Mouse (Mus musculus) T-helper 17 cell (primary cell): ENCODE measurements around the gene Hmcn1.

ENCODE experiments used
- in situ Hi-C, 2 experiments: fragments of 300-600 bp; cut with MboI, MseI; formaldehyde crosslinking; loops; 1 replicate in 1 of 2; 2 replicates in 1 of 2; pipeline ENCODE4 v1.15.1; 2025; ENCODE audit warnings: high pct_unique_total_duplicates in 2 of 2

The Hmcn1 gene

DNA sequence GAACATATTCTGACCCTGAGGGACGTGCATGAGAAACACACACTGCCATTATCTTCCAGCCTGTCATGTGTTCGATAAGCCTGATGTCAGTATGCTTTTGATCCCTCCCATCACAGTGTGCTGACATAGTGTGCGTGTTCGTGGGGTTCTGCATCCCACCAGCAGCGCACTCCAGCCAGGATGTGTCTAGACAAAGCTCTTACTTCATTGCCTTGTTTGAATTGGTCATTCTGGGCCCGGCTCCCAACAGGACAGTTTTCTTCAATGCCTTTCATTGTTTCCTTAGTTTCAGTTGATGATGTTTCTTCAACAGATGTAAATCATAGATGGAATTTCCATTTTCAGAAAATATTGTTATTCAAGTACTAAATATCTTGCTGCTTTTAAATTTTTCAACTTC, 206.5 kb downstream of the Hmcn1 start:
- in situ Hi-C loops: no loop called here

- in situ Hi-C loops: no loop called here
Measured at GRCm38 (mm10) chr1:150783070-150783842, 210.0 kb downstream of the Hmcn1 start.

DNA sequence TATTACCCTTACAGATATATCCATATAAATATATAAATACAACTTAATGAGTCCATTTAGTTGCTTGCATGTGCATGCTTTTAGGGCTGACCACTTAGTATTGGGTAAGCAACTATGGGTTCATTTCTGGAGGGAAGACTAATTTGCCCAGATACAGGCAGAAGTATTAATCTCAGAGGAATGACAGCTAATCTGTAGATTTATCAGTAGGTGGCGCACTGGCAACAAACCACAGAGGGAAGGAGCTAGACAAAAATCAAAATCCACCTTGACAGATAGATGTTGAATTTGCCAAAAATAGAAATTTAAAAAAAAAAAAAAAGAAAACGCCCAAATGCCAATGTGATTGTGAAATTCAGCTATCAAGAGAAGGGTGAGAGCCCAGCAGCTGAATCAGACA, 213.3 kb downstream of the Hmcn1 start:
- in situ Hi-C loops: no loop called here

- in situ Hi-C loops: no loop called here
Measured at GRCm38 (mm10) chr1:150776741-150777140, 216.5 kb downstream of the Hmcn1 start.

- in situ Hi-C loops: no loop called here
Measured at GRCm38 (mm10) chr1:150775742-150776141, 217.5 kb downstream of the Hmcn1 start.

DNA sequence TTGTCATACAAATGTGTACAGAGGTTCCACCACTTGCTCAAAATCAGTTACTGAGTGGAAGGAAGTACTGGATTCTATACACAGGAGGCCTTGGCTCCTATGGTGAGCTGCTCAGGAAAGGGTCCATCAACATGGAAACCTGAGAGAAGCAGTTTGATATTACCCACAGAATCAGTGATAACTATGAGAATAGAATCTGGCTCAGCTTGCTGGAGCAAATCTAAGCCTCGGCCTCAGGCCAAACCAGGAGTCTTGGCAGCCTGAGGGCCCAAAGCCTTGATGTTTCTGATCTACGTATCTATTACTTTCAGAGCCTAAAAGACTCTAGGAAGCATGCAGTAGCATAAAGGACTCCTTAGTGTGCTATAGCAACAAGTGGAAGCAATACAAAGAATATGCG, 220.3 kb downstream of the Hmcn1 start:
- in situ Hi-C loops: loop anchor here in 1 of 2 experiments (25.0 kb wide), 1 partner anchor 411 kb away; no protein-coding TSS in a partner anchor

- in situ Hi-C loops: loop anchor here in 1 of 2 experiments (25.0 kb wide), 1 partner anchor 409 kb away; no protein-coding TSS in a partner anchor
Measured at GRCm38 (mm10) chr1:150770948-150771521, 222.2 kb downstream of the Hmcn1 start.

DNA sequence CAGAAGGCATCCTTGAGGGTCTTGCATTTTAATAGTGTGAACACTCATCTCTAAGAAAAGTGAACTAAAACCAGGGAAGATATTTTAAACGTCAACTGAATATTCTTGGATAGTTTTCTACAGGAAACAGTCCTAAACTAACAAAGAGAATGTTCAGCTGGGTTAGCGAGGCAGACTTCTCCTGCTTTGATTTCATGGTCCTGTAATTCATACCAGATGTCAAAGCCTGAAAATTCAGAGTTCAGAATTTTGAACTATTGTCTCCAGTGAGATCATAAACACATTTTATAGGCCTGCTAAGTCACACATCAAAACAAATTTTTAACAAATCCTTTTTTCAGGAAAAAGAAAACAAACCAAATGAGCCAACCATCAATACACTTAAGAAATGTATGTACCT, 223.4 kb downstream of the Hmcn1 start:
- in situ Hi-C loops: loop anchor here in 1 of 2 experiments (25.0 kb wide), 1 partner anchor 408 kb away; no protein-coding TSS in a partner anchor

- in situ Hi-C loops: loop anchor here in 1 of 2 experiments (25.0 kb wide), 1 partner anchor 399 kb away; no protein-coding TSS in a partner anchor
Measured at GRCm38 (mm10) chr1:150761678-150762077, 231.6 kb downstream of the Hmcn1 start.

DNA sequence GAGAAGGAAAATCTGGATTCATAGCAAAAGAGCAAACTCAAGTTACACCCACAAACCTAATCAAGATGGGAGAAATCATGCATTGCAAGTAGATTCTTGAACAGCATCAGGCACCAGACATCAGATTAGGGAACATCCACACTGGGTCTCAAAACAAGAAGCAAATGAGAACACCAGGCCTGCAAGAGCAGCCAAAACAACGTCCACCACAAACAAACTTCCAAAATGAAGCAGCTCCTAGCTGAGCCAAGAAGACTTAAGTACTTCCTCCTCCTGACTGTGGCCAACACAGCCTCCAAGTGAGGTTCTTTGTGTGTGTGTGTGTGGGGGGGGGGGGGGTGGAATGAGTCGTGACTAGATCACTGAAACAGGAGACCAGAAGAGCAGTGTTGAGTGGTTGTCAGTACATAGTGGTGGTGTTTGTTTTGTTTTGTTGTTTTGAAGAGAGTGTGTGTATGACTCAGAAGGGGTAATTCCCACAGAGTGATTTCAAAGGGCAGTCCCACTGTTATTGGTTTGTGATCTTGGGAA, 232.4 kb downstream of the Hmcn1 start:
- in situ Hi-C loops: loop anchor here in 1 of 2 experiments (25.0 kb wide), 1 partner anchor 399 kb away; no protein-coding TSS in a partner anchor

DNA sequence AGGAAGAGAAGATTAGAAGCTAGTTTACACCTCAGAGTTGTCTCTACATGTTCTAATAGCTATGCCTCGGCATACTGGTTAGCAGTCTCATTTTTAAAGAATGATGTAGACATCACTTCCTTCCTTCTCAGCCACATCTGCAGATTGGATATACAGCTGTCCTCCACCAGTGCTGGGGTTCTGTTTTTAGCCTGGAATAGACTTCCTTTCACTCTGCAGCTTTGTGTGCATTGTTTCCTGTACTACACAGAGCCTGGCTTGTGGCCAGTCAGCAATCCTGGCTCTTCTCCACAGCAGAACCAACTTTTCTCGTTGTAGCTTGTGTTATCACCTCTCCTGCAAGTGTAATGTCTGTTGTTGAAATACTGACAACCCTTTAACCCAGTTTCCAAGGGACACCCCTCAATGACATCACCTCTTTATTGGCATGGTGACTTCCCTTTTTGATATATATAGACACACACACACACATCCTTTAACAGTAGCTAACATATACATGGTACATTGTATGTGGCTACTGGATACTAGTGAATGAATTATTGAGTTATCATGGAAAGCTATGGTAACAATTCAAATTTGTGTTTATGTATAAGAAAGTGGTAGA, 233.7 kb downstream of the Hmcn1 start:
- in situ Hi-C loops: loop anchor here in 1 of 2 experiments (25.0 kb wide), 1 partner anchor 397 kb away; no protein-coding TSS in a partner anchor

- in situ Hi-C loops: loop anchor here in 1 of 2 experiments (25.0 kb wide), 1 partner anchor 392 kb away; no protein-coding TSS in a partner anchor
Measured at GRCm38 (mm10) chr1:150753920-150754319, 239.3 kb downstream of the Hmcn1 start.

DNA sequence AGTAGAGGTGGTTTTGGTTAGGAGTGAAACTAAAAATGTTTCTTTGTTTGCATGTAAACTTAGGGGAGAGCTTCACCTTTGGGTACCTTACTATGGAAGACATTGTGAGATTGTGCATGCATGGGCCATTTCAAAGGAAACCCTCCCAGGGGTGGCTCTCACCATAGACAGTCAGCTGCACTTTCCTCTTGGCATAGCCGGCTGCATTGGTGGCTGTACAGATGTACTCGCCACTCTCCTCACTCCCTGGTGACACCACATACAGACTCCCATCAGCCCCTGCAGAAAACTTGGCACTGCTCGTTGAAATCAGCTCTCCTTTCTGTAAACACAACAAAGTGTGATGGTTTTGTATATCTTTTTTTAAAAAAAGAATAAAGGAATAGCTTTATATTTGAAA, 244.5 kb downstream of the Hmcn1 start:
- in situ Hi-C loops: no loop called here

GRCm38 (mm10) chr1:150747771-150748170, 245.5 kb downstream of the Hmcn1 start:
- in situ Hi-C loops: no loop called here

DNA sequence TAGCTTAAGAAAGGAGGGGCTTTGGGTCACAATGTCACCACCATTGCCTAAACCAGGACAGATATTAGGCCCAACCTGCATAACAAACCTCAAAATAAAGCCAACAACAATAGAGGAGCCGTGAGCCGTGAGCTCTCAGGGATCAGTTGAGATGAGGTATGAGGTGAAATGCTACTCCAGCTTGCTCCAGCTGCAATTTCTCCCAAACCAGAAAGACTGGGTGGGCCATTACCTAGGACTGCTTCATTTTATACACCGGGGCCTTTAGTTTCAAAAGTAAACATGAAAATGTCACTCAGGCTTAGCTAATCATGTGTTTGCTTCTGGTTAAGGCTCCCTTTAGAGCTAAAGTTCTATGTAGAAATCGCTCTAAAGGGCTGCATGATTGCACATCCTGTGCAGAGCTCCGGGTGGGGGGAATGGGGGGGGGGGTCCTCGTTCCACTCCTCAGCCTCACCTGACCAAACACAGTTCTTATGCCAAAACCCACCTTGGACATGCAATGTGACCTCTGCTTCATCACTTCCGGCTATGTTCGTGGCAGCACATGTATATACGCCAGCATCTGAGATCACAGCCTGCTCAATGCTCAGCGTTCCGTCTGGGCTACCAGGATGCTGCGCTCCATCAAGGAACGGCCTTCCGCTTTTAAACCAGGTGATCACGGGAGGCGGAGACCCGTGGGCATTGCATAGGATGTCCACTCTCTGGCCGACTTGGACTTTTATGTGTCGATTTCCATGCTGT, 250.0 kb downstream of the Hmcn1 start:
- in situ Hi-C loops: no loop called here

GRCm38 (mm10) chr1:150742376-150743087, 250.7 kb downstream of the Hmcn1 start:
- in situ Hi-C loops: no loop called here

- in situ Hi-C loops: no loop called here
Measured at GRCm38 (mm10) chr1:150711438-150711837, 281.8 kb downstream of the Hmcn1 start.

DNA sequence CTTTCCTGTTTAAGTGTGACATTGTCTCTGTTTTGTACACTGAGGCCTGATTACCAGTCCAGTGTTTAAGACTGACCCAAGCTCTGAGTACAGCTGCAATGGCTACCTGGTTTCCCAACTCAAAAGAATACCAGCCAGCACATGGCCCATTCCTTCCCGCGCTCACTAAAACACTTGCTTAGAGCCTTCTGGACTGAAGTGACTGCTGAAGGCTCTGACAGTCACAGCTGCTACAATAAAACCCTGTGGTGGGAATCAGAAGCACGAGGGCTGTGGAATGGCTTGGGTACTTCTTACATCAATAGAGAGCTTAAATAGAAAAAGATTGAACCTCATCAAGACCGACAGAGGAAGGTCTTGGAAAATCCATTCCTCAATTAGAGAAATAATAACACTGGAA, 286.7 kb downstream of the Hmcn1 start:
- in situ Hi-C loops: no loop called here

GRCm38 (mm10) chr1:150697749-150698148, 295.5 kb downstream of the Hmcn1 start:
- in situ Hi-C loops: no loop called here

- in situ Hi-C loops: no loop called here
Measured at GRCm38 (mm10) chr1:150682044-150682443, 311.2 kb downstream of the Hmcn1 start.

DNA sequence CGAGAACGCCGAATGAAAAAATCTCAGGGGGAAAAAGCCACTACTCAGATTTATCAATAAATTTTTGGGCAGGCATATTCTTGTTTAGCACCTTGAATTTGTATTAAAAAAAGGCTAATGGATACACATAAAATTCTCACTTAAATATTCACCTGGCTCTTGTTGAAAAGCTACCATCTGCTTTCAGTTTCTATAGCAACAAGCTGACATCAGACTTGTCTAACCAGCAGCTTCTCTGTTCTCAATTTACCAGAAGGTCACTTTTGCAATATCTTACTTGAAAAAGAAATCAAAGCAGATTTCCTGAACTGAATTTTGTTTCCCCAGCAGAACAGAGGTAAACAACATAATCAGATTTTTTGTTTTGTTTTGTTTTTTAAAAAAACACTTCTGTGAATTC, 311.8 kb downstream of the Hmcn1 start:
- in situ Hi-C loops: no loop called here
